Mouse (Mus musculus) thymus, postnatal 25 days (tissue): ENCODE results near the gene AI413582.

Experiments used
- DNase-seq: peaks from one replicate; pipeline ENCODE4 v3.0.0; 2022

AI413582 gene

DNA sequence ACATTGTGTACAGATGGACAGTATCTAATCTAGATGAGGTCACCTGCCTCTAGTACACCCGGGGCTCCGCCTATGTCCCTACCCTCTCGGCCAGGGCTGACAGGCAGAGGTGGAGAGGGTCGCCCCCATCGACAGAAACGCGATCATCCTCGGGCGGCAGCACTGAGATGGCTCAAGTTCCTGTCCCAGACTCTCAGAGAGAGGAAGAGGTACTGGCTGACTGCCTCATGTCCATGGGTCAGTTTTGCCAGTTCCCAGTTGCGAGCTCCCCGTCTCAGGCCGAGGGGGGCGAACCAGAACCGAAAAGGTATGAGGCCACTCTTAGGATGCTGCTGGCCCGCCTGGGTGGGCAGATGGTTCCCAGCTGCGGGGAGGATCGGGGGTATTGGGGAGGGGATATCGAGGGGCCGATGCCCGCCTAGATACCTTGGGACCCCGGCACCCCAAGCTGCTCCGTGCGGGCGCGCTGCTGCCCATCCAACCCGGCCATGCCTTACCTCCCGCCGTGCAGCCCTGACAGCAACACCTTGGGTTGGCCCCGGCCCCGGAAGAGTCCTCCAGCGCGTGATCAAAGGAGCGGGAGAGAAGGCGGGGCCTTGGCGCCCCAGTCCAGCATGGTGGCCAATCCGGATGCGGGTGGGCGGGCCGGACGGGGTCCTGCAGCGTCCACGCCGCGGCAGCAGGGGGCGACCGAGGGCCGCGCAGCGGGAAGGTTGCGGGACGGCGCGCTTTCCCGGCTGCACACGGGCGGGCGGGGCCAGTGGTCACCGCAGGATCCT is at the start of gene AI413582:
TSS of gene AI413582 (minus strand) at position 594 of the 779 bp plus-strand sequence.
- DNase-seq = peak; percentile 98

- DNase-seq = no peak
Observed at GRCm38 (mm10) chr17:27613016-27613415, 47.5 kb upstream of the AI413582 start.

DNA sequence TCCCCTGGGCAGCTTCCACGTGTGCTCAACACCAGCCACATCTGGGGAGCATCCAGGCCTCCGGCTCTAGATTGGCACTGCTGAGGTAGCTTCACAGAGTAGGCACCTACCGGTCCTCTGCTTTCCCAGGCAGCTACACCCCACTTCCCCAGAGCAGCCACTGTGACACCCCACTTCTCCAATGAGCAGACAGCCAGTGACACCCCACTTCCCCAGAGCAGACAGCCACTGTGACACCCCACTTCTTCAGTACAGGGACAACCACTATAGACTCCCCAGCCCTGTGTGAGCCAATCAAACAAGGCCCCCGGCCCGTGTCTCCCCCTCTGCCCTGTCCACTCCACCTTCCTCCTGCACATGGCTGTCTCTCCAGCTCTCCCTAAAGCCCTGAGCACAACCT is 46.4 kb upstream of the AI413582 start:
- DNase-seq = no peak

DNA sequence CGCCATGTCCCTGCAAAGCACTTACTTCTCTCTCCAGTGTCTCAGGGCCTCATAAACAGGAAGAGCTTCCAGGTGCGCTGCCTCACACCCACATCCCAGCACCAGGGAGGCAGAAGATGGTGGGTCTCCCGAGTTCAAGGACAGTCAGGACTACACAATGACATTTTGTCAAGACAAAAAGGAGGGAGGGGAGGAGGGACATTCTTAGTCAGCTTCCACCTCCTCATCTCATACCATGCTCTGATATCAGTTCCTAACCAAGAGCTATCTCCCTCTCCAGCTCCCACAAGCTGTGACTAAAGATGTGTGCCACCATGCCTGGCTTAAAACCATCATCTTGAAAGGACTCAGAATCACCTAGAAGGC is 45.9 kb upstream of the AI413582 start:
- no peak for DNase-seq

- DNase-seq = no peak
Observed at GRCm38 (mm10) chr17:27610679-27611518, 45.3 kb upstream of the AI413582 start.

DNA sequence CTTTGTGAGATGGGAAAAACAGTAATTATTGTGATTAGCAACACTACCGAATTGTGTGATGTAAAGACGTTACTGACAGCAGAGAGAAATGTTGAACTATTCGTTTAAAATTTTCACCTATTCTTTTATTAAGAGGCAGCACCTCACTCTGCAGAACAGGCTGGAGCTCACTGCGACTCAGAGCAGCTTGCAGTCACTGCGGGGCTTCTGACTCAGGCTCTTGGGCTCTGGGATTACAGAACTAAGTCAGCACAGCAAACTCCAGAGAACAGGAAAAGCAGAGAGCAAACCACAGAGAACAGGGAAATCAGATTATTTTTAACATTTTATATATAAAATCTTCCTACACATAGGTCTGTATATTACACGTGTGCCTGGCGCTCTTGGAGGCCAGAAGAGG is 44.0 kb upstream of the AI413582 start:
- no peak for DNase-seq

DNA sequence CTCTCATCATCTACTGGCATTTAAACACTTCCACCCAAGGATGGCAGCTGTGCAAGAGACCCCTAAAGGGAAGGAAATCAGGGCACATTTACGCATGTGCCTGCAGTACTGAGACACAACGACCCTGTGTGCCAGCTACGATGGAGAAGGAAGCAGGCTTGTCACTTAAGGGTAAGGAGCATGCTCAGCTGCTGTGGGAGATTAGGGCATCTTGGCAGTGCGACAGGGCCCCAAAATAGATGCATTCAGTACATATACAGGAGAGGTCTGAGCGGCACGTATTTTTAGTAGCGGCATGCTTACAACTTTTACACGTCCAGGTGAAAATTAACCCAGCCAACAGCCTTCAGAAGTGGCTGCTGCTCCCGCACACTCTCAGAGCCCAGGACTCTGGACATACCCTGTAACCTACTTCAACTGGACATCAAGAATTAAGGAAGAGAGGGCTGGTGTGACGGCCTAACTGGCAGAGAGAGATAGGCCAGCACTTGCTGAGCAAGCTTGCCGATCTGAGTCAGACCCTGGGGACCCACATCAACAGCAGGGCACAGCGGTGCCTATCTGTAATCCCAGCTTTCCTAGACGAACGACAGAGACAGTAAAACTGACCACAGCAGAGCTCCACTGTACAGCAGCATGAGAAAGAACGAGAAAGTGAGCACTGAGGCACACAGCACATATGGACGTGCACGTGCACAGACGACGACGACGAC is 38.1 kb upstream of the AI413582 start:
- DNase-seq = no peak

DNA sequence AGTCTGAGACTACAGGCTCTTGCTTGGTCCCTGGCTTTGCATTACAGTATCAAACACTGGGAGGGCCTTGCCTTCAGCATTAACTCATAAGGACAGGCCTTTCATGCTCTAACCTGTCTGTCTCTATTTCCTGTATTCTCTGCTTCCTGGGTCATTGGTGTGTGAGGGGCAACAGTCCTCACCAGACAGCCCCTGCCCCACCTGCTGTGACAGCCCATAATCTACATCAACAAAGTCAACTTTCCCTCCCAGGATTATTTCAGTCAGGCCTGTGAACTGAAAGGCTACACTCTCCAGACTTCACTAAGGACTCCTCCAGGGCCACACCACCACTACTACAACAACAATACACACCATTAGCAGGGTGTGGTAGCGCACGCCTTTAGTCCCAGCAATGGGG is 37.5 kb upstream of the AI413582 start:
- DNase-seq = no peak

GRCm38 (mm10) chr17:27600869-27601268 is 35.3 kb upstream of the AI413582 start:
- no peak for DNase-seq

GRCm38 (mm10) chr17:27600286-27600685 is 34.7 kb upstream of the AI413582 start:
- no peak for DNase-seq

GRCm38 (mm10) chr17:27596376-27597190 is 31.0 kb upstream of the AI413582 start:
- DNase-seq = no peak

- no peak for DNase-seq
Observed at GRCm38 (mm10) chr17:27595659-27596375, 30.3 kb upstream of the AI413582 start.

- DNase-seq = no peak
Observed at GRCm38 (mm10) chr17:27592565-27592910, 27.0 kb upstream of the AI413582 start.

- no peak for DNase-seq
Observed at GRCm38 (mm10) chr17:27591826-27592564, 26.4 kb upstream of the AI413582 start.

DNA sequence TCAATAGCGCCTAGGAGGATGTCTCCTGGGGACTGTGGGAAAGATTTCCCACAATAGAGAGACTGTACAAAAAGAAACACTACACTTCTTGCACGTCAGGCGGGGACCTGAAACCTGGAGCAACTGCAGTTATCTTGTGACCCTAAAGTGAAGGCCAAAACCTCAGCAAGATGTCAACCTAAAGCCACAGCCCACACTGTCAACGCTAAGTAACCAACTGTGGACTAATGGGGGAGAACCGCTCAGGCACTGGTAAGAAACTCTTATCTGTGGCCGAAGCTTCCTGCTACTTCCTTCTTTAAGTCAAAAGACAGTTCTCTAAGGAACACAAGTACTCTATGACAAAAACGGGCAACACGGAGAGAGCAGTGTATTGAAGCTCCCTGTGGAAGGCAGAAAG is 22.7 kb upstream of the AI413582 start:
- DNase-seq = no peak

- DNase-seq = no peak
Observed at GRCm38 (mm10) chr17:27587252-27587651, 21.7 kb upstream of the AI413582 start.

- no peak for DNase-seq
Observed at GRCm38 (mm10) chr17:27586661-27587060, 21.1 kb upstream of the AI413582 start.

DNA sequence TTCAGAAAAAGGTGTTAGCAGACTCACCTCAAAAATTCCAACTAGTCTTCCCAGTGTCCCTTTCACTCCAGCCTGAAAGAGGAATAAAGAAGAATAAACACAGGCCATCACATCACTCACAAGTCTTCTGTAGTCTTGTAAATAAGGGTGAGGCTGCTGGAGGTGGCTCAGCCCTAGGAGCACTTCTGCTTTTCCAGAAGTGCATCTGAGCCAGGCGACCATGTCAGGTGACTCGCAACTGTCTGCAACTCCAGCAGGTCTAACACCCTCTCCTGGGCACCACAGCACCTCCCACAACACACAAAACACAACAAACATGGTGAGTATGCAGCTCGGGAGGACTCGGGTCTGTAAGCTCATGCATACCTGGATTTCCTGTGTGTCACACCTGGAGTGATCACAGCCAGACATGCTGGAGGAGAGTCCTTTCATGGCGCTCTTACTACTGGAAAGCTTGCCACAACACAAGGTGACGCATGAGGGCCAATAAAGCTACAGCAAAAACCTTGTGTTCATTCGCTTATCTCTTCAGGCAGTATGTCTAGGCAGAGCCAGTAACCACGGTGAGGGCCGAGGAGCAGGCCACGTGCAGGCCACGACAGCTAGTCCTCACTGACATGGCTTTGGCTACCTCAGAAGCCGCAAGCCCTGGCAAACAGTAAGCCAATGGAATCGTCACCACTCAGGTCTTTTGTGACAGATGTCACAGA is 17.8 kb upstream of the AI413582 start:
- DNase-seq = no peak

DNA sequence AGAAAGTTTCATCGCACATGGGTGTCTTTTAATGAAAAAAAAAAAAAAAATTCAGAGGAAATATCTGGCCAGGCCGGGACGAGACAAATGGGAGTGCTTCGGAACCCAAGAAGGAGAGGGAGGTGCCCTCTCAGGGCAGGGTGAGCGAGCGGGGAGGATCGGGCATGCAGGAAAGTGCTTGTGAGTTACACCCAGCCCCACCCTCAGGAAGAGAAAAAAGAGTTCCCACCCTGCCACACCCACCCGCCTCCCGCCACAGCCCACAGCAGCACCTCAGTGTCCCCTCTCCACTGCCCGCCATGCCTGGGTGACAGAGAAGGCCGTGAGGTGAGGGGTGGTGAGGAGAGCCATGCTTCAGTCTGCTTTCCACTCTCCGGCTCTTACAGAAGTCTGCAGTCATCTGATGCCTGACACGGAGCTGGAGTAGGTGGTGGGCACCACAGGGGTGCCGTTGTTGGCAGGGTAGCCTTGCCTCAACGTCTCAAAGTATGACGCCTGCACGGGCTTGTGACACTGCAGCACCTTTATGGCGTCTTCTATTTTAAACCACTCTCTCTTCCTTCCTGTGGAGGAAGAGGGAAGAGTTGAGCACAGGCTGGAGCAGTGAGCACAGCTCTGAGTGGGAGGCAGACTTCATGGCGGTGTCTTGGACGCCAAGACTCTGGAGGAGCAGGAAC is 15.0 kb upstream of the AI413582 start:
- DNase-seq = no peak

- no peak for DNase-seq
Observed at GRCm38 (mm10) chr17:27579816-27580215, 14.3 kb upstream of the AI413582 start.
